In genomic region chr10:86636953-86637376, GRCm38 (mm10) we compare ENCODE assay signal across 8 mouse cellular contexts.
A peak's percentile ranks its signal among the peaks of the same experiment; 100 is the strongest.
DNase-seq lines count a peak whose midpoint lies in the region; ATAC-seq and TF ChIP-seq lines count a peak whose summit lies in the region.
"Not testable (repeated sequence)": the region's sequence is repeated elsewhere in the genome, so short reads cannot be mapped to it uniquely, and the experiment has no call there.

No protein-coding gene starts in this region.

- TF ChIP-seq POLR2A in thymus, adult 2 months (IDR thresholded peaks at IDR 0.05; ENCODE audit: control insufficient read depth, extremely low read depth, insufficient read depth, low read length, poor library complexity) = not testable (repeated sequence)

- ATAC-seq in frontal cortex, adult (ENCODE audit: low TSS enrichment) = peak; percentile 97
- peak; percentile 82 for ATAC-seq in lung, embryonic 15.5 days (ENCODE audit: borderline replicate concordance, extremely low read depth, low FRiP score, low TSS enrichment)

- peak overlapping the region; percentile 46 for H3K4me3 ChIP-seq in hindbrain, embryonic 10.5 days
- H3K4me3 ChIP-seq in lung, embryonic 15.5 days = peak overlapping the region; percentile 19
- H3K4me3 ChIP-seq in thymus, adult 2 months (ENCODE audit: control insufficient read depth, insufficient read depth, low read length) = not testable (repeated sequence)

- not testable (repeated sequence) for H3K9me3 ChIP-seq in hindbrain, embryonic 10.5 days; lung, embryonic 15.5 days

- H3K27ac ChIP-seq in hindbrain, embryonic 10.5 days = 0 out of 2 replicates have a peak overlapping the region, but pooled peaks have one; percentile 23
- H3K27ac ChIP-seq in lung, embryonic 15.5 days; thymus, adult 2 months (ENCODE audit: control insufficient read depth, insufficient read depth, low read length): not testable (repeated sequence)

- H3K36me3 ChIP-seq in hindbrain, embryonic 10.5 days; lung, embryonic 15.5 days; thymus, adult 2 months (ENCODE audit: control insufficient read depth, insufficient read depth, low read length): not testable (repeated sequence)

- 3% methylated on average over 14 of the region's 14 CpGs for WGBS in hindbrain, embryonic 10.5 days
- WGBS in lung, embryonic 15.5 days = 3% methylated on average over 14 of the region's 14 CpGs
- WGBS in thymus, adult 2 months = 2% methylated on average over 14 of the region's 14 CpGs

- H3K27me3 ChIP-seq in hindbrain, embryonic 10.5 days (ENCODE audit: insufficient read depth, poor library complexity, severe bottlenecking); lung, embryonic 15.5 days; thymus, adult 2 months (ENCODE audit: control insufficient read depth, insufficient read depth, low read length): not testable (repeated sequence)

- DNase-seq in MN1 (ENCODE audit: low spot score) = peak; percentile 85
- DNase-seq in cerebellum, adult 9-10 months = peak; percentile 62
- DNase-seq in hindbrain, embryonic 10.5 days (ENCODE audit: low spot score) = peak; percentile 86
- DNase-seq in layer of hippocampus, adult 9-10 months (ENCODE audit: low spot score) = peak; percentile 46
- peak; percentile 51 for DNase-seq in ovary, adult 18-20 months (ENCODE audit: low spot score)
- DNase-seq in thymus, adult 2 months = peak; percentile 90

- H3K4me1 ChIP-seq in hindbrain, embryonic 10.5 days (replicated peaks); lung, embryonic 15.5 days; thymus, adult 2 months (replicated peaks; ENCODE audit: control insufficient read depth, insufficient read depth, low read length): not testable (repeated sequence)

- TF ChIP-seq CTCF in thymus, adult 2 months (IDR thresholded peaks at IDR 0.05; ENCODE audit: borderline replicate concordance, control insufficient read depth, extremely low read depth, insufficient read depth, low read length, poor library complexity) = peak; percentile 86; the same call in 1 of the 2 replicates

- not testable (repeated sequence) for H3K9ac ChIP-seq in lung, embryonic 15.5 days

- peak overlapping the region; percentile 54 for H3K4me2 ChIP-seq in lung, embryonic 15.5 days
